ENCODE assay signal across 22 mouse cellular contexts in genomic region chr13:104329336-104329735, GRCm38 (mm10). TPM values are rescaled to one million over a fixed set of nuclear protein-coding genes. Genes with fewer than 3 reads are reported as not detected.
DNase-seq lines count a peak whose midpoint lies in the region; ATAC-seq and TF ChIP-seq lines count a peak whose summit lies in the region.
"Had no signal": no experiment of that assay in that cellular context is flagged by ENCODE, and none has a peak within 500 bp of the region (broad histone marks: within the 10 kb centered on the region; RNA-seq: fewer than 3 reads in every experiment).

No protein-coding gene starts in this region.

- DNase-seq in kidney, adult 18-20 months: no peak
- DNase-seq in lung, embryonic 14.5 days: no peak
- no peak for DNase-seq in lung, adult 18-20 months
- DNase-seq in lung, postnatal 25 days (ENCODE audit: low spot score): no peak
- DNase-seq: adrenal gland, adult 2 months; adrenal gland, postnatal 10 days; adrenal gland, postnatal 25 days; cerebellum, adult 11 months; cerebellum, adult 18-20 months; cerebellum, adult 8-10 months; cerebellum, adult 9-11 months; cerebellum, postnatal 14 days; cerebellum, postnatal 36 days; embryo, embryonic 11 days had no signal

- peak overlapping the region; percentile 66 for H3K27ac ChIP-seq in kidney, embryonic 15.5 days
- peak overlapping the region; percentile 69 for H3K27ac ChIP-seq in lung, embryonic 14.5 days (ENCODE audit: low read depth)
- peak overlapping the region; percentile 86 for H3K27ac ChIP-seq in lung, embryonic 16.5 days (ENCODE audit: low read length)
- H3K27ac ChIP-seq: embryonic facial prominence, embryonic 13.5 days; embryonic facial prominence, embryonic 15.5 days; forebrain, embryonic 10.5 days; forebrain, embryonic 12.5 days had no signal

- 87% methylated on average over 3 of the region's 3 CpGs for WGBS in kidney, embryonic 15.5 days
- WGBS in lung, embryonic 14.5 days: 72% methylated on average over 3 of the region's 3 CpGs
- 64% methylated on average over 3 of the region's 3 CpGs for WGBS in lung, embryonic 16.5 days

- no peaks in the 10 kb centered on the region for H3K27me3 ChIP-seq in kidney, embryonic 15.5 days
- no peaks in the 10 kb centered on the region for H3K27me3 ChIP-seq in lung, embryonic 14.5 days (ENCODE audit: insufficient read depth, low read length)
- H3K27me3 ChIP-seq in lung, embryonic 16.5 days (ENCODE audit: control insufficient read depth, insufficient read depth, low read depth, low read length): no peaks in the 10 kb centered on the region
- H3K27me3 ChIP-seq: embryonic facial prominence, embryonic 13.5 days; embryonic facial prominence, embryonic 15.5 days; forebrain, embryonic 12.5 days had no signal

- no peak overlapping the region for H3K9ac ChIP-seq in kidney, embryonic 15.5 days
- no peak overlapping the region for H3K9ac ChIP-seq in lung, embryonic 14.5 days
- no peak overlapping the region for H3K9ac ChIP-seq in lung, embryonic 16.5 days (ENCODE audit: low read length)
- H3K9ac ChIP-seq: embryonic facial prominence, embryonic 13.5 days; embryonic facial prominence, embryonic 15.5 days; forebrain, embryonic 12.5 days had no signal

- H3K4me2 ChIP-seq in kidney, embryonic 15.5 days: no peak overlapping the region
- no peak overlapping the region for H3K4me2 ChIP-seq in lung, embryonic 14.5 days
- no peak overlapping the region for H3K4me2 ChIP-seq in lung, embryonic 16.5 days (ENCODE audit: low read depth, low read length)
- H3K4me2 ChIP-seq: embryonic facial prominence, embryonic 13.5 days; embryonic facial prominence, embryonic 15.5 days; forebrain, embryonic 12.5 days had no signal

- no peaks in the 10 kb centered on the region for H3K9me3 ChIP-seq in kidney, embryonic 15.5 days (replicated peaks)
- H3K9me3 ChIP-seq in lung, embryonic 14.5 days (ENCODE audit: low read depth, low read length): no peaks in the 10 kb centered on the region
- no peaks in the 10 kb centered on the region for H3K9me3 ChIP-seq in lung, embryonic 16.5 days (ENCODE audit: control insufficient read depth, low read length)
- H3K9me3 ChIP-seq: embryonic facial prominence, embryonic 13.5 days; embryonic facial prominence, embryonic 15.5 days; forebrain, embryonic 10.5 days; forebrain, embryonic 12.5 days had no signal

- TF ChIP-seq CTCF in lung, embryonic 14.5 days (IDR thresholded peaks at IDR 0.05; ENCODE audit: low read depth): no peak

- H3K4me1 ChIP-seq in kidney, embryonic 15.5 days: peaks cover 12% of the 10 kb centered on the region
- H3K4me1 ChIP-seq in lung, embryonic 14.5 days (ENCODE audit: insufficient read depth): no peaks in the 10 kb centered on the region
- H3K4me1 ChIP-seq in lung, embryonic 16.5 days (replicated peaks; ENCODE audit: control insufficient read depth, insufficient read depth, low read length): peaks cover 5% of the 10 kb centered on the region; the same call in 1 of the 2 replicates
- H3K4me1 ChIP-seq: embryonic facial prominence, embryonic 13.5 days; embryonic facial prominence, embryonic 15.5 days; forebrain, embryonic 10.5 days; forebrain, embryonic 12.5 days had no signal

- peak; percentile 25; the same call in 1 of the 2 replicates for ATAC-seq in kidney, embryonic 15.5 days (replicated peaks; ENCODE audit: low FRiP score)
- peak; percentile 82 for ATAC-seq in lung, embryonic 14.5 days (ENCODE audit: insufficient read depth)
- peak; percentile 72 for ATAC-seq in lung, embryonic 16.5 days (ENCODE audit: low read depth)
- ATAC-seq: forebrain, embryonic 14.5 days had no signal

- no peak overlapping the region for H3K4me3 ChIP-seq in kidney, embryonic 15.5 days (replicated peaks)
- no peak overlapping the region for H3K4me3 ChIP-seq in lung, embryonic 14.5 days (ENCODE audit: low read depth, low read length)
- H3K4me3 ChIP-seq in lung, embryonic 16.5 days (ENCODE audit: low read length): no peak overlapping the region
- H3K4me3 ChIP-seq: embryonic facial prominence, embryonic 13.5 days; embryonic facial prominence, embryonic 15.5 days; erythroblast, embryonic 14.5 days; forebrain, embryonic 10.5 days; forebrain, embryonic 12.5 days had no signal

- H3K36me3 ChIP-seq in kidney, embryonic 15.5 days: no peaks in the 10 kb centered on the region
- no peaks in the 10 kb centered on the region for H3K36me3 ChIP-seq in lung, embryonic 14.5 days (ENCODE audit: insufficient read depth)
- no peaks in the 10 kb centered on the region for H3K36me3 ChIP-seq in lung, embryonic 16.5 days (ENCODE audit: control insufficient read depth, insufficient read depth, low read length)
- H3K36me3 ChIP-seq: embryonic facial prominence, embryonic 15.5 days had no signal

RNA-seq across cellular contexts. Expression of gene Adamts6, which starts 41.7 kb away (rescaled TPM):
- polyA plus RNA-seq in kidney, embryonic 15.5 days (2015; fragmentation: Nextera tagmentation; extraction: Ambion mirVana): 1.9 and 2.3 TPM in 2 replicates
- polyA plus RNA-seq in lung, embryonic 14.5 days (2014; fragmentation: Nextera tagmentation; extraction: Ambion mirVana): 4.5 and 5.9 TPM in 2 replicates
- polyA plus RNA-seq in lung, embryonic 16.5 days (2015; fragmentation: Nextera tagmentation; extraction: Ambion mirVana): 3.6 and 3.8 TPM in 2 replicates
- polyA plus RNA-seq: erythroblast, embryonic 14.5 days had no signal

Comparison
In these comparisons a context has a peak if more than half of its experiments do, and no peak if none do; other contexts are left out.
1. ATAC-seq: peak in every context shown above with its lines; median percentile 82 in lung, embryonic 14.5 days; 72 in lung, embryonic 16.5 days; 25 in kidney, embryonic 15.5 days.